Mouse (Mus musculus): ENCODE measurements around the gene Pogk. TPM values are rescaled to one million over a fixed set of nuclear protein-coding genes. Genes with fewer than 3 reads are reported as not detected.

Gene Pogk
- polyA plus RNA-seq (2017; shearing (Covaris generic)): 7.5 TPM

DNA sequence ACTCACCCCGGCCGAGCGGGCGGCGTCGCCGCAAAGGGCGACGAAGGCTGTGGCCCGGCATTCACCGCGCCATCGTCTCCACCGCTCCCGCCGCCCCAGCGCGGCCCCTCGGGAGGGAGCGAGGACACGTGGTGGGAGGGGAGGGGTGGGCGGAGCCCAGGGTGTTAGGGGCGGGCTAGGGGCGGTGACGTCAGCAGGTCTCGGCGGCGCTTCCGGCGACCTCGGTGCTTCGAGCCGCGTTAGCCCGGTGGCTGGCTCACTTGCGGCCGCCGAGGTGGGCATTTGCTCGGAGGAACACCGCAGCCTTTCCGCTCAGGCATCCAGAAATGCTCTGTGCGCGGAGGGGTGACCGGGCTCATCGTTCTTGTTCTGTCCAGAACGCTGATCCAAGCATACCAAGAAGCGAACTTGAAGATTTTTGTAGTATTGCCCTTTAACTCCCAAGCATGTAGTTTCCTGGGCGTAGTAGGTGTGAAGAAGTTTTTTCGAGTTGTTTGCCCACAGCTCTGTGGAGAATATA is at the start of gene Pogk:
TSS of gene Pogk (minus strand) at position 163 of the 520 bp plus-strand sequence.

DNA sequence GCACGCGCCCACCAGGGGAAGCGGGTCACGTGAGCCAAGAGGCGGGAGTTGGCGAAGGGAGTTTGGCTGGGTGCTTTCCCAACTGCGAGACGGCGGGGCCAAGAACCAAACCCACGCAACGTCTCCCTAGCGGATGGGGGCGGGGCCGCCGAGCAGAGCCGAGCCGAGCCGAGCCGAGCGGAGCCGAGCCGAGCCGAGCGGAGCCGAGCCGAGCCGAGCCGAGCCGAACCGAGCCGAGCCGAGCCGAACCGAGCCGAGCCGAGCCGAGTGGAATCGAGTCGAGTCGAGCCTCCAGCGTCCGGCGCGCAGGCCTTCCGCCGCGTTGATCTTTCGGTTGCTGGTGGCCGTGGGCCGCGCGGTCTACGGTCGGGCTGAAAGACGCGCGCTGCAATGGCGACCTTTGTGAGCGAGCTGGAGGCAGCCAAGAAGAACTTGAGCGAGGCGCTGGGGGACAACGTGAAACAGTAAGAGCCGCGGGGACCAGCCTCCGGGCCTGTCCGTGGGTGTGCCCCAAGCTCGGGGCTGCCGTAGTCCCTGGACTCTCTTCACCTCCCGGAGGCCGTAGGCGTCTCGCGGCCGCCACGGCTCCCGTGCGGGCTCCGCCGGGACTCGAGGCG is 30.5 kb downstream of the Pogk start, which contains the start of gene Tada1:
TSS of gene Tada1 (plus strand) at position 85 of the 617 bp plus-strand sequence.

Other genes starting within 250 kb of the Pogk start
- not detected for gene Mael, start 171.1 kb downstream of the Pogk start, polyA plus RNA-seq (2017; shearing (Covaris generic))
- not detected for gene Ildr2, start 155.7 kb downstream of the Pogk start, polyA plus RNA-seq (2017; shearing (Covaris generic))
- 43.3 TPM for gene Tada1, start 30.8 kb downstream of the Pogk start, polyA plus RNA-seq (2017; shearing (Covaris generic))
- gene Gm4846, start 87.7 kb upstream of the Pogk start, polyA plus RNA-seq (2017; shearing (Covaris generic)): not detected
- not detected for gene Gm4847, start 237.8 kb upstream of the Pogk start, polyA plus RNA-seq (2017; shearing (Covaris generic))